Mouse (Mus musculus) spleen, adult 2 months (tissue): Measurements from ENCODE around the gene Zfp423.

Experiments used
- CTCF ChIP-seq: fragments of 200-500 bp; IDR thresholded peaks from 2 replicates; pipeline ENCODE4 v1.5.1; 2011; ENCODE audit warnings: mild to moderate bottlenecking, inconsistent platforms; ENCODE audit not compliant: insufficient read depth, insufficient read length, insufficient replicate concordance; ENCODE audit errors: extremely low read depth
- POLR2A ChIP-seq: fragments of 200-500 bp; IDR thresholded peaks from 2 replicates; pipeline ENCODE4 v1.6.1; 2011; ENCODE audit warnings: low read depth, low read length, inconsistent platforms

GRCm38 (mm10) chr8:87958451-87959319 is 710 bp downstream of the Zfp423 start:
- TF ChIP-seq CTCF (no peak), POLR2A (no peak)
